Mouse (Mus musculus): ENCODE data around the gene Krt80.

The Krt80 gene

GRCm38 (mm10) chr15:101375956-101376775 is 6.2 kb upstream of the Krt80 start:
- DNase-seq (ENCODE audit: low read depth in 1 of 2, low spot score in 2 of 2): no peak

GRCm38 (mm10) chr15:101374879-101375278 is 4.9 kb upstream of the Krt80 start:
- peak; percentile 80 for DNase-seq (ENCODE audit: low read depth in 1 of 2, low spot score in 2 of 2)

- peak; percentile 51 to 72 for DNase-seq (ENCODE audit: low read depth in 1 of 2, low spot score in 2 of 2)
Measured at GRCm38 (mm10) chr15:101373286-101373898, 3.4 kb upstream of the Krt80 start.

- DNase-seq (ENCODE audit: low read depth in 1 of 2, low spot score in 2 of 2): peak; percentile 28 to 51
Measured at GRCm38 (mm10) chr15:101372131-101372977, 2.4 kb upstream of the Krt80 start.

GRCm38 (mm10) chr15:101371141-101371985 is 1.4 kb upstream of the Krt80 start:
- DNase-seq (ENCODE audit: low read depth in 1 of 2, low spot score in 2 of 2): peak; percentile 35 to 70

DNA sequence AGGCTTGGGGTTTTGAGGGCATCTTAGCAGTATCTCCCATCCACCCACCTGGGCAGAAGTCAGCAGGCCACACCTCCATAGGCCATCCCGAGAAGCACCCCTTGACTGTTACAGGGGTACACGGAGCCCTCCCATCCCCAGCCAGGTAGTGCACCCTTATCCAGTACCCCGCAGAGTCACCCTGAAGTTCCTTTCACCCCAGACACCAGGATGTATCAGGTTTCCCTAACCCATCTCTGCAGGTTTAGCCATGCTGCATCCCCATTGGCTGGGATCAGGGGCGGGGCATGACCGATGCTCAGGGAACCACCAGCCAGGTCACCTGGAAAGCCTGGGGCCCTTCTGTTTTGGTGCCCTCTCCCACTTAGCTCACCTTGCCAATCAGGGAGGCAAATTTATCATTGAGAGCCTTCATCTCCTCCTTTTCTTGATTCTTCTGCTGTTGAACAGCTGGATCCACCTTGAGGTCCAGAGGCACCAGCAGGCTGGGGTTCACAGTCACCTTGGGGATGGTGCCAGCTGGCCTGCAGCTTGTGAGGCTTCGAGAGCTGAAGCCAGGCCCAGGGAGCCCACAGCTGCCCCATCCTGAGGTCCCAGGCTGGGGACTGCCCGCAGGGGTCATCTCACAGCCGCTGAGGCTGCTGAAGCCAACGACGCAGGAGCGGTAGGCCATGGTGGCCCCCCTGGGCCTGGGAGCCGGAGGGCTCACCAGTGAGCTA is 421 bp downstream of the Krt80 start:
- no peak for DNase-seq (ENCODE audit: low read depth in 1 of 2, low spot score in 2 of 2)

GRCm38 (mm10) chr15:101368502-101369381 is 1.2 kb downstream of the Krt80 start:
- DNase-seq (ENCODE audit: low read depth in 1 of 2, low spot score in 2 of 2): no peak

GRCm38 (mm10) chr15:101368015-101368414 is 1.9 kb downstream of the Krt80 start:
- no peak for DNase-seq (ENCODE audit: low read depth in 1 of 2, low spot score in 2 of 2)

DNA sequence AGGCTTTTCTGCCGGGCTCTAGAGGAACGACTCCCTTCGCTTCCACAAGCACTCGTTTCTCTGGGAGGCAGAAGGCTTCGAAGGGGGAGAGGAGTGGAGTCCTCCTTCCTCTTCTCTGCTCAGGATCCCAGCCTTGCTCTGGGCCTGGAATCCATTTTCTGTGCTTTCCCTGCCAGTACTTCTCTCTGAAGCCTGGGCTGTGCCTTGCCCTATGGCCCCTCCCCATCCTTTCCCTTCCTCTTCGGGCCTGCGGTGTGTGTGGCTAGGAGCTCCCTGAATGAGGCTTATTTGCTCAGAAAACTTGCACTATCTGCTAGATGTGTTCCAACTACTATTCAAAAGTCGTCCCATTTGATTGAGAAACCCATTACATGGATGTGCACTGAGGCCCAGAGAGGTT is 2.5 kb downstream of the Krt80 start:
- peak in 1 of 2 experiments; percentile 53 for DNase-seq (ENCODE audit: low read depth in 1 of 2, low spot score in 2 of 2)

GRCm38 (mm10) chr15:101366926-101367325 is 3.0 kb downstream of the Krt80 start:
- no peak for DNase-seq (ENCODE audit: low read depth in 1 of 2, low spot score in 2 of 2)

DNA sequence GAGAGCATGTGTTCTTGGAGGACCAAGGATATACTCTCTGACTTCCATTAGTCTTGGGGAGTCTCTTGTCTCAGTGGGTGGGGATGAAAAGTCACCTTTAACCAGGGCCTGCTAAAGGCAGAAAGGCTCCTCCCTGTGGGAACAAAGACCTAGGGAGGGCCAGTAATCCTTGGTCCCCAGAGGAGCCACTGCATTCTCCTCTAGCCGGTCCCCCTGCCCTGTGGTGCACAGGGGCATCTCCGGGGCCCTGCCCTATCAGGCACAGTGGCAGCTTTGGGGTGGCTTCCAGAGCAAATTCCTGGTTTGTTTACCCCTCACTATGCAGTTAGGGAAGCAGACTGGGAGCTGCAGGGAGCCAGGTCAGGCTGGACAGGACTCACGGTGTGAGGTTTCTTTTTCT is 3.5 kb downstream of the Krt80 start:
- DNase-seq (ENCODE audit: low read depth in 1 of 2, low spot score in 2 of 2): no peak

- no peak for DNase-seq (ENCODE audit: low read depth in 1 of 2, low spot score in 2 of 2)
Measured at GRCm38 (mm10) chr15:101365721-101366120, 4.2 kb downstream of the Krt80 start.

GRCm38 (mm10) chr15:101364891-101365671 is 4.9 kb downstream of the Krt80 start:
- no peak for DNase-seq (ENCODE audit: low read depth in 1 of 2, low spot score in 2 of 2)

DNA sequence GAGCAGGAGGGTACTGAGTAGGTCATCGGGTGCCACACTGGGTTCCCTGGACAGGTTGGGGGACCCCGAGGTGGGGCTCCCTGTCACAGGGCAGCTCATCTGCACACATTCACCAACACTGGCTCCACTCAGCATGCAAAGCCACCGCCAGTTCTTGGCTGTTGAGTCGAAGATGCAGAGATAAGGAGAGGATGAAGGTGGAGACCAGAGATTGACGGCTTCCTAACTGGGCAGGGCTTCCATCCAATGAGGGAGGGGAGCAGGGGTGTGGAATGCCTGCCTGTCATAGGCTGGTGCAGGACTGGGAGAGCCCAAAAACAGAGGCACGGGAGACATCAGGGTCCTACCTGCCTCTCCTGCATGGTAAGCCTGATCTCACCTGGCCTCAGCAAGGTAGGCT is 5.5 kb downstream of the Krt80 start:
- DNase-seq (ENCODE audit: low read depth in 1 of 2, low spot score in 2 of 2): no peak

DNA sequence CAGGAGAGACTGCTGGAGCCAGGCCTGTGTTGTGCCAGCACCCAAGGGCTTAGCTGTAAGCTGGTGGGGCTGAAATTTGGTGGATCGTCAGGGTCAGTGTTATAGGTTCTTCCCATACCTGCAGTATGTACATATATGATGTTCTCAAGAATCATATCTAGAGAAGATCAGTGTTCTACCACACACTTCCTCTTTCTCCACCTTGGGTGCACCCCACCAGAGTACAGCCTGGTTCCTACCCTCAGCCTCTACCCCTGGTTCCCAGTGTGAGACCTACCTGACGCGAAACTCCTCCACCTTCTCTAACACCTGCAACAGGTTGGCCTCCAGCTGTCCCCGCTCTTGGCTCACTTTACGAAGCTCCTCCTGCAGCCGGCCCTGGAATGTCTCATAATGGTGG is 6.0 kb downstream of the Krt80 start:
- no peak for DNase-seq (ENCODE audit: low read depth in 1 of 2, low spot score in 2 of 2)

- DNase-seq (ENCODE audit: low read depth in 1 of 2, low spot score in 2 of 2): no peak
Measured at GRCm38 (mm10) chr15:101362393-101363010, 7.5 kb downstream of the Krt80 start.

DNA sequence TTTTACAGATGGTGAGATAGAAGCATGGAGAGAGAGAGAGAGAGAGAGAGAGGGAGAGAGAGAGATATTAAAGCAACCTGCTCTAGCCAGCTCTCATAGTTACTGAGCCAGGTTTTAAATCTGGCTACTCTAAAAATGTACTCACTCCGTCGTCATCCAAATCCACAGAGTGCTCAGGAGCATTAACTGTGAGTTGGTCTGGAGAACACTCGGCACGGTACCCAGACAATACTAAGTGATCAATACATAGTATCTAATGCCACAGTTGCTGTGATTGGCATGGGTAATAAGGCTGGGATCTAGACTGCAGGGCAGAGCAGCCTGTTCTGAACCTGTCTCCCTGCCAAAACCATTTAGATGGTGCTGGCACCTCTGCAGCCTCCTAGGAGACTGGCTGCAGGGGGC is 14.6 kb downstream of the Krt80 start:
- DNase-seq (ENCODE audit: low read depth in 1 of 2, low spot score in 2 of 2): no peak
